Mouse (Mus musculus): ENCODE data around the gene Sec31b.
A peak's percentile ranks its signal among the peaks of the same experiment; 100 is the strongest.

The Sec31b gene

DNA sequence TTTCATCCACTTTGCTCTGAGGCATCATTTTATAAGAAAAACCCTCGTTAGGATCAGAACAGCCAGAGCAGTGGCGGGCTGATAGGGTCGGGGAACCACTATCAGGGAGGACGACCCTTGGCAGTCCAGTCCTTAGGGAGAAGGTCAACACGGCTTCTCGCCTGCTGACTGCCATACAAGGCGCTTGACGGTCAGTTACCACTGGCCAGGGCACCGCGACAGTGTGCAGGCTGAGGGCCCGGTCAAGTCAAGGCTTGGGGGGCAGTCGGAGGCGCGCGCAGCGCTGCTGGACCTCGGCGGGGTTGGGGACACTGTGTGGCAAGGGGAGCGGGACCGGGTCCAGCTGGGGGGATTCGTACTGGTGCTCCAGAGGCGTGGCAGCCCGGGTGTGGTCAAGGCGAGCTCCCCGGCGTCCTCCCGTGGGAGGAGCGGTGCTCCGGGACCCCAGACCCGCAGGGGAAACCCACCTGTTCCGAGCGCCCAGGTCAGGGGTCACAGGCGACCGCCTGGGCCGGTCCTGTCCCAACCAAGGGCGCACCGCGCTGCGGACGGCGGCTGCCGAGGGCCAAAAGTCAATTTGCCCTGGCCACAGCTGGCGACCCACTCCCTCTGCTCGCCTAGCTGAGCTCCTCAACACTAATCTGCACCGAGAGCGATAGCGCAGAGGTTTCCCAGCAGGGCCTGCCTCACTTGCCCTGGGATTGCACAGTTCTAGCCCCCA is at the start of gene Sec31b:
TSS of gene Sec31b (minus strand) at position 544 of the 721 bp plus-strand sequence.
- peak; percentile 33 to 71 for DNase-seq (ENCODE audit: low spot score in 2 of 2)

DNA sequence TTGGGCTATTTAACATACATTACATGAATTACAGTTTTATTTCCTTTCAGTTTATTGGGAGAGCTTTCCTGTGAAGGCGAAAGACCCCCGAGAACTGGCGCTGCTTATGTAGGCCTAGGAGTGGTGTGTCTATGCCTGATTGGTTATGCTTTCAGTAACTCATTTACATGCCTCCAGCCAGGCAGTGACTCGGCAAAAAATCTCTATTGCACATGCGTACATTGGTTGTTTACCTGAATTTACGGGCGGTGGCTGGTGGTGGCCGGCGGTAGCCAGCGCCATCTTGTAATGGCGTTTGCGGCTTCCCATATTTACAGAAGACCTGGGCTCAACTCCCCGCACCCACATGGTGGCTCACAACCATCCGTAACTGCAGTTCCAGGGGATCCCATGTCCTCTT is 48.5 kb upstream of the Sec31b start:
- DNase-seq (ENCODE audit: low spot score in 2 of 2): no peak

DNA sequence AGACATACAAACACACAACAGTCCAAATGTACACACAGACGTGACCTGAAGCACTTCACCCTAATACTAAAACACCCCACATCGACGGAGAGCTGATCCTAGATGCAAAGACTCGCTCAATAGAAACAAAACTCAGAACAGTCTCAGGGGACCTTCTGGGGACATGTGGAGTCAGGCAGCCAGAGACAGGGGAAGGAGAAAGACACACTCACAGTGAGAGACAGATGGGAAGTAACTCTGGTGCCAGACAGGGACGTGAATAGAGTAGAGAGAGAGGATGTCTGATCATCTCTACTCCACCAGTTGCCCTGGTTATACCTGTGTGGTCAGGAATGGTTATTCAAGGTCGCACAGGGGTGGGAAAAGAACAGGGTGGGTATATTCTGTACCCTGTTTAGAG is 46.0 kb upstream of the Sec31b start:
- no peak for DNase-seq (ENCODE audit: low spot score in 2 of 2)

DNA sequence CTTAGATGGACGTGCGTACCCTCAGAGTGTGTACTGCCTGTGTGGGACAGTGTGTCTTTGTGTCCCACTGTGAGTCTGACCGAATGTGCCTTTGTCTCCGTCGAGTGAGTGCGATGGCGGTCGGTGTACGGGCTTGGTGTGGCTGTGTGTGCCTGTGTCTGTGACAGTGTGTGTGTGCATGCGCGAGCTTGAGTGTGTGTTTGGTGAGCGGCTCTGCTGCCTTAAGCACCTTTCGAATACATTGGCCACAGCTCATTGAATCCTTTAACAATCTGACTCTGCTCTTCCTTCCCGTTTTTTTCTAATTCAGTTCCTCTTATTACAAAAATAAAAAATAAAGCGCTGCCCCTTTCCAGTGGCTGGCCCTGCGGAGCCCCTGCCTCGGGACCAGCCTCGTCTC is 45.3 kb upstream of the Sec31b start:
- DNase-seq (ENCODE audit: low spot score in 2 of 2): no peak

DNA sequence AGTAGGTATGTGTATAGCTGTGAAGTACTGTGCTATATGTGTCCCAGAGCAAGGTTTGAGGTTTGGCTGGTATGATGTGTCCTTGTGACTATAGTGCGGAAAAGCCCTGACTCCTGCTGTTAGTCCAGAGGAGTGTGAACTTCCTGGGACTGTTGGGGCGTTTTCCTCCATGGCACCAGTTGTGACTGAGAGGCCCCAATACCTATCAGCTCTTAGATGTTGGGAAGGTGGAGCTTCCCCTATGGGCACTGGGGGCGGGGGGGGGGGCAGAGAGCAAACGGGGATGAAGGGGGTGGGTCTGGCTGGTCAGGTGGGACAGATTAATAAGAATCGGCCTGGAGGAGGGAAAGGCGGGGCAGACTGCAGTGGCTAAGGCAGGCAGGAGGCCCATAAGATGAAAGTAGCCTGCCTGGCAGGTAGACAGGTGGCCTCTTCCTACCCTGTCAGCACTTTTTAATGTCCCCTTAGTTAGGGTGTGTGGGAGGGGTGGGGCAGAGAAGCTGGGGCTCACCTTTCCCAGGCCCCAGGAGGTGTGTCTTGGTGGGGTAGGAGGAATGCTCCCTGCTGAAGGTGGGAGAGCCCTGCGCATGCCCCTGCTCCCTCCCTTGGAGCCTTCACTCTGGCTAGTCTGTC is 44.0 kb upstream of the Sec31b start:
- DNase-seq (ENCODE audit: low spot score in 2 of 2): no peak

DNA sequence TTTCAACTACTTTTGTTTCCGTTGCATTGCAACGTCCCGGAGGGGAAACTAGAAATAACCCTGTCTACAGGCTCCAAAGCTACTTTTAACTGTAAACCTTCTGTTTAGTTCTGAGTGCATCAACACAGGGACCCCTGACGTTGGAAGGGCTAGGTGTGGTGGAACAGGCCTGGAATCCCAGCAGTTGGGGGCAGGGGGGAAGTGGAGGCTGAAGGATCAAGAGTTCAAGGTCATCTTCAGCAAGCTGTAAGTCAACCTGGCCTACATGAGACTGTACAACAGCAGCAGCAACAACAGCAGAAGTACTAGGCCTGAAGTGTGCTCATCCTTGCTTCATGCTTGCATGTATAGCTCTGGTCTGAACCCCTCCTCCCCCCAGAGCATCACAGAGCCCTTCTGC is 42.4 kb upstream of the Sec31b start:
- DNase-seq (ENCODE audit: low spot score in 2 of 2): no peak

DNA sequence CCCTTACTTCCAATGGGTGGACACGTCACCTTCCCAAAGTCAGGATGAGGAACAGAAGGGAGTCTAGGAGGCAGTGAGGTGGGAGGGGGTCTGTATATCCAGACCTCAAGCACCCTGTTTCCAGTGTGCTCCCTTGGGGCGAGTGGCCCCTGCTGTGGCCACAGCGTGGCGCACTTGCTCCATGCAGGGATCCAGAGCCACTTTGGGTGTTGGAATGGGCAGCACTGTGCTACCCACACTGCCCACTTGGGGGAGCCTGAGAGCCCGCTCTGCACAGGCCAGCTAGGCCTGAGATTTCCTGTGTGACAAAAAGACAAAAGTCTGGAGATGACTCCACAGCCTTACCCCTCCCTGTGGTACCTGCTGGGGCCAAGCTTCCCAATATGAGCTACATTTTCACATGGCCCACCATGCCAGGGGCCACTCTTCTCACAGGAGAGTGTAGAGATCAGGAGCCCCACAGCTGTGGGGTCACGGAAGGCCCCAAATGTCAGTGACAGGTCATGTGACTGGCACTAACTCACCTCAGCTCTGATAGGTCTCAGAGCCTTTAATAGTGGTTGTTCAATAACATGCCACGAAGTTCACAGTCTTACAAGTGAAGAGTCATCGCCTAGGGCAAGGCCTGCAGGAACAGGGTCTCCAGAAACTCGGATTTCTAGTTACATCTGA is 37.1 kb upstream of the Sec31b start:
- DNase-seq (ENCODE audit: low spot score in 2 of 2): peak; percentile 86 to 96

DNA sequence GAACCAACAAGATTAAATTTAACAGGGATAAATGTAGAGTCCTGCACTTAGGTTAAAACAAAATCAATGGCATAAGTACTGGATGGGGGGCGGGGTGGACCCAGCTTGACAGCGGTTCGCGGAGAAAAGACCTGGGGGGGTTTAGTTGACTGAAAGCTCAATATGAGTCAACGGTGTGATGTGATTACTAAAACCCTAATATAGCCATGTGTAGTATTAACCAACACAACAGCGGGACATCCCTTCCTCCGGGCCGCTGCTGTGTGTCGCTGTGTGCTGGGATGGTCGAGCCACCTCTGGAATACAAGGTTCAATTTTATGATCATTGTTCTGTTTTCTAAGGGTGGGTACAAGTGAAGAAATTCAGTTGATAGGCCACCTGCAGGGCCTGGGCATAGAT is 36.4 kb upstream of the Sec31b start:
- no peak for DNase-seq (ENCODE audit: low spot score in 2 of 2)

DNA sequence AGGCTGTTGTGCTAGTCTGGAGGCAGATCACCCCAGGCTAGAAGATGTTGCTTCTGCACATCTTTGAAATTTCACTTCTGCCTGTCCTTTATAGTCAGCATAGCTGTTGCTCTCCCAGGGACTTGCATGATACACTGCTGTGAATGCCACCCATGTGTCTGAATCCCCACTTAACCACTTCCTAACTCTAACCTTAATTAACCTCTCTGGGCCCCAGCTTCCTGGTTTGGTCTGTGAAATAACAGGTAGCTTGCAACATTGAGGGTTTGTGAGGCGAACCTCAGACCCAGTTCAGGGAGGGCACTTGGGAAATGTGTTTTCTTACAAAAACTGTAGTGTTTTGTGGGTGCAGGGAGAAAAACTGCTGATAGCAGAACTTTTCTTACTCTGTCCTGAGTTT is 32.4 kb upstream of the Sec31b start:
- no peak for DNase-seq (ENCODE audit: low spot score in 2 of 2)

DNA sequence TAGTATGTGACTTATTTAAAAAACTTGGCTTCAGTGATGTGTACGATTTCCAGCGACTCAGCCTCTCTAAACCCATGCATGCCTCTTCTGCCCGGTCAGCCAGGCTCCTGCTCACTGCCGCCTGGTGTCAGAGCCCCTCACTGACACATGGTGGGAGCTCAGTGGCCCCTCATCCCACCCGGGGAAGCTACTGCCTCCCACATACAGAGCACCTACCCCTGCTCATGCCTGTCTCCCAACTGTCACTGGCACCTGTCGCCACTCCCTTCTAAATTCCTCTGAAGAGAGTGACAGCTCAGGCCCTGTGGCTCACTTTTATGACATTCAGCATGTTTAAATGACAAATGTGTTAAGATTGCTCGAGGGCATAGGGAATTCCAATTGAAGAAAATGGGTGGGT is 30.6 kb upstream of the Sec31b start:
- DNase-seq (ENCODE audit: low spot score in 2 of 2): no peak

DNA sequence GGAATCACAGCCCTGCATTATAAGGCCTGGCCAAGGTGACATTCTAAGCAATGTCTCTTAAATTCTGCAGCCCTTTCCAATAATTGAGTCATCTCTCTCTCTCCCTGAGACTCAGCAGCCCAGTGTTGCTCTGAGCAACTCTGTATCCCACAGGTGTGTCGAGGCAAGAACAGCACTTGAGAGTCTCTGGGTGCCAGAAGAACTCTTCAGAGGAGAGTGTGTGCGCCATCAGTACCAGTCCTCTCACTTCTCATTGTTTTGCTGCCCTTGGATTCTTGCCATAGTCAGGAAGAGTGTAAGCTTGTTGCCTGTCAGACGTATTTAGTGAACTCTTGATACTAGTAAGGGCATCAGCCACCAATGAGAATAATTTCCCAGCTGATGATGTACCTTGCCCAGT is 22.1 kb upstream of the Sec31b start:
- no peak for DNase-seq (ENCODE audit: low spot score in 2 of 2)

DNA sequence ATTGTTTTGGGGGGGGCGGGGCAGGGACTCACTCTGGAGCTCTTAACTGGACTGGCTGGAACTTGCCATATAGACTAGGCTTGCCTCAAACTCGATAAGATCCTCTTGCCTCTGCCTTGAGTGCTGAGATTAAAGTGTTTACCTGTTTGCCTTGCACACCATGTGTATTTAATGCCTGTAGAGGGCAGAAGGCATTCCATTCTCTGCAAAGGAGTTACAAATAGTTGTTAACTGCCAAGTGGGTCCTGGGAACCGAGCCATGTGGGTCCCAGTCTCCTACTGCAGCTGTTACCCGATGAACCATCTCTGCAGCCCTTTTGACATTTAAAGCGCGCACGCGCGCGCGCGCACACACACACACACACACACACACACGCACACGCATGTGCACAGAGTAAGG is 18.3 kb upstream of the Sec31b start:
- DNase-seq (ENCODE audit: low spot score in 2 of 2): no peak

DNA sequence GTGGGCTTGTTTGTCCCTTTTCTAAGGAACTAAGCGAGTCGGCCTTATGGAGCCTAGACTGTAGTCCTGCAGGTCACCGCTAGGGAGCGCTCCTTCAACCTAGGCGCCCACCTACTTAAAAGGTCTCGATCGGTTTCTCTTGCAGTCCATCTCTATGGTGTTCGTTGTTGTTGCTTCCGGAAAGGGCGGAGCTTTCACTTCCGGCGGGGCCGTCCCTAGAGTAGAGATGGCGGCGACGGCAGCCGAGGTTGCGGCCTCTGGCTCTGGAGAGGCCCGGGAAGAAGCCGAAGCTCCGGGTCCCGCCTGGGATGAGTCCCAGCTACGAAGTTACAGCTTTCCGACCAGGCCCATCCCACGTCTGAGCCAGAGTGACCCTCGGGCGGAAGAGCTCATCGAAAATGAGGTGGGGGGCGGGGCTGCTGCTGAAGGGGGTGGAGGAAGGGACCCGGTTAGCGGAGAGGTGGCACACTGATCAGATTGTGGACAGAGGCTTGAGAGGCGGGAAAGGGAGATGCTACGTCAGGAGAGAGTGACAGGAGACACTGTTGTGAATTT is 17.1 kb upstream of the Sec31b start, which contains the start of gene Hif1an:
TSS of gene Hif1an (plus strand) at position 199 of the 555 bp plus-strand sequence.
- peak; percentile 94 to 98 for DNase-seq (ENCODE audit: low spot score in 2 of 2)

DNA sequence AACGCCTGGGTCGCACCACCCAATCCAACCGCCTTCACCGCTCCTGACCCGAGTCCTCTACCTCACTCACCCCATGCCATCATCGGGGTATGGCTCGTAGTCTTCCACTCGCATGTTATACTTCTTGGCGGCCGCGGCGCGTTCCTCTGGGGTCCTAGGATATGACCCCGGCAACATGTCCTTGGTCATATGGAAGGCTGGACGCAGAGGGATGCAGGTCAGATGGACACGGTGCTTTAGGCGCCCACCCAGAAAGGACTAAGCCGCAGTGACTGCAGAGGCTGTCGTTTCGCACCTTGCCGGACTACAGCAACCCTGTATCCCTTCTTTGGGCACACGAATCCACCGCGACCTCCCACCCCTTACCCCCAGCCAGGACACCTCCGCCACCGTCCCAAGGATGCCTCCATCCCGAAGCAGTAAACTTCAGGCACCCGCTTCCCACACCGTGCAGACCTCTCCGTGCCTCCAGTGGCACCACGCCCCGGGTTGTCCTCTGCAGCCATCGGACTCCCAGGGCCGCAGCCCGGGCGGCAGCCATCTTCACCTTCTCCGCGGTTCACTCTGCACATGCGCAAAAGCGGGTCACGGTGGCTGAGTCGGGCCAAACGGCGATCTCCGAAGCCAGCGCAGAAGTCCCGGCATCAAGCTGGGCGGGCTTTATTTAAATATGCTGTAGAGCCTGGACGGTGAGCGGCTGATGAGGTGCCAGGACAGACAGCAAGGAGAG is 9.4 kb upstream of the Sec31b start, which contains the start of gene Ndufb8:
TSS of gene Ndufb8 (minus strand) at position 580 of the 730 bp plus-strand sequence.
- peak; percentile 95 to 99 for DNase-seq (ENCODE audit: low spot score in 2 of 2)

DNA sequence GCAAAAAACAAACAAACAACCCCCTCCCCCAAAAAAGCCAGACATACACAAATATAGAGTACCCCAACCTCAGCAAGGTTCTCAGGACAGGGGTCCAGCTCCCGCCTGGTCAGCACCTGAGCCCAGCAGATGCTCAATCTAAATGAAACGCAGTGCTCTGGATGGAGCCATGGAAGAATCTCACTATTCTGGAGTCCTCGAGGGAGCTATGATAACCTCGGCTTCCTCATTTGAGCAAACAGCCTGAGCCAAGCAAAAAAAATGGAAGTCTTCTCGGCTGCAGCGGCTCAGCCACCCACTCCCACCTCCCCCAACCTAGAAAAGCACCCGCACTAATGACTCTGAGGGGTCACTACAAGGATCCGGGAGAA is 8.8 kb upstream of the Sec31b start:
- DNase-seq (ENCODE audit: low spot score in 2 of 2): no peak

DNA sequence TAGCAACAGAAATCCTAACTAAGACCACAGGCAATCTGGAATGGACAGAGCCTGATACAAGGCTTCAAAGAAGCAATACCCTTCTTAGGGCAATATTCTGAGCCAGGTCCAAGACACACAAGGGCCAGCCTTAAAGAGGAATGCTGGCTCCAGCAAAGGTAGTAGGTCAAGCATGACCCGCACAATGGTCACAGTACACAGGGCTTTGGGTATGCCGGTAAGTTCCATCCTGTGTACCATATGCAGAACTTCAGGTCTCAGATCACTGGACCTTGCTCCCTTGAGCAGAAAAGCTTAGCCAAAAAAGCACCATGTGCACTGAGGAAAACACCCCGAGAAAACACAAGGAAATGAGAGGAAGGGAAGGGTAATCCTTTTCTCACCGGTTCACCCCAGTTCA is 7.6 kb upstream of the Sec31b start:
- DNase-seq (ENCODE audit: low spot score in 2 of 2): no peak

DNA sequence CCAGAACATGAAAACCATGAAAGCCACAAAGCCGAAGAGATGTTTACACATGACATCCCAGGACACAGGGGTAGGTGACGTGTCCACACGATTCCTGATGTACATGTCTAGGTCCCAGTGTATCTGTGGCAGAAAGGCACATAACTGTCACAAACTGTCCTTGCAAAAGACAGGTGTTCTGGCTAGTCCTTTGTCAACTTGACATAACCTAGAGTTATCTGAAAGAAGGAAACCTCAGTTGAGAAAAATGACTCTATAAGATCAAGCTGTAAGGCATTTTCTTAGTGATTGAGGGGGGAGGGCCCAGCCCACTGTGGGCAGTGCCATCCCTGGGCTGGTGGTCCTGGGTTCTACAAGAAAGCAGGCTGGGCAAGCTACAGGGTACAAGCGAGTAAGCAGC is 7.1 kb upstream of the Sec31b start, which contains the start of gene Gm20538:
TSS of gene Gm20538 (minus strand) at position 101 of the 400 bp plus-strand sequence.
- DNase-seq (ENCODE audit: low spot score in 2 of 2): no peak

DNA sequence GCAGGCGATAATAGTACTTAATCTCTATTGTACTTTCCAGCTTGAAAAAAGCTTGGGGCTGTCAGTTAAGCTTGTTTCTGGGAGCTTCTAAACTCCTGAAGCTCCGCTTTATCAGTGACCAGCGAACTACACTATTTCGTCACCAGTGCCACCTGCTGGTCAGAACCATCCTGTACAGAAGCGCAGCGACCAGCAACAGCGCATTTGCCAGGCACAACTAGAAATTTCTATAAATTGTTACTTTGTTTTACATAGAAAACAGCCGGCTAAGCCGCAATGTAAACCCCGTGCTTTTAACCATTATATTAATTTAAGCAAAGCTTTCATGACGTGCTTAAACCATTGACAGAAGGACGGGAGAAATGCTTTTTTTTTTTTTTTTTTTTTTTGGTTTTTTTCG is 889 bp downstream of the Sec31b start:
- peak; percentile 75 to 87 for DNase-seq (ENCODE audit: low spot score in 2 of 2)

DNA sequence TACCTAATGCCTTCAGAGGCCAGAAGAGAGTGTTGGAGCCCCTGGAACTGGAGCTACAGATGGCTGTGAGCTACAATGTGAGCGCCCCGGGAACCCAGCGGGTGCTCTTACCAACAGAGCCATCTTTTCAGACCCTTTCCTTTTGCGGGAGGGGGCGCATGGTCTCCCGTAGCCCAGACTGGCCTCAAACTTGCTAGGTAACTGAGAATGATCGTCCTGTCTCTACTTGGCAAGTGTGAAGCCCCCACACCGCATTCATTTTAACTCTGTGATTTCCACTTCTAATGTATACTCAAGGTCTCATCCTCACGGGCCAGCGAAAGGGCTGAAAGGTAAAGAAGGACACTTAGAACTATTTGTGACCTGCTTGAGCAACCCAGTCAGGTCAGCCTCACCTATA is 1.3 kb downstream of the Sec31b start:
- DNase-seq (ENCODE audit: low spot score in 2 of 2): no peak

DNA sequence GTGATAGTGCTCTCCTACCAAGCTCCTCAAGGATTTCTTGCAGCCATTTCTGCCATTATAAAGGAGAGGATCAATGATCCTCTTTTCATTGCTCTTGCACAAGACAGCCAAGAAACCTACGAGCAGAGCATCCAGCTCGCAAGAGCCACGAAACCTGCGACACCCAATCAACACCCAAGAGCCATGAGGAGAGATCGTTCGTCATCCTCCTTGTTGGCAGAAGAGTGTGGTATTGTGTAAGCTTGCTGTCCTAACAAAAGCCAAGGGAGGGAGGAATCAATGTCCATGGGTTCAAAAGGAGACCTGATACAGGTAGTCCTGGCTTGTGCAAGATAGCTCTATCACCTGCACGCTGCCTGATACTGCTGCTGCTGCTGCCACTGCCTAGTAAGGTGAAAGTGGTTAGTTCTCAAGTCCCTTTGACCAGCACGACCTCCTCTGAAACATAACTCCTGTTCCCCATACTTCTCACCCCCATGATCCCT is 2.9 kb downstream of the Sec31b start:
- no peak for DNase-seq (ENCODE audit: low spot score in 2 of 2)

DNA sequence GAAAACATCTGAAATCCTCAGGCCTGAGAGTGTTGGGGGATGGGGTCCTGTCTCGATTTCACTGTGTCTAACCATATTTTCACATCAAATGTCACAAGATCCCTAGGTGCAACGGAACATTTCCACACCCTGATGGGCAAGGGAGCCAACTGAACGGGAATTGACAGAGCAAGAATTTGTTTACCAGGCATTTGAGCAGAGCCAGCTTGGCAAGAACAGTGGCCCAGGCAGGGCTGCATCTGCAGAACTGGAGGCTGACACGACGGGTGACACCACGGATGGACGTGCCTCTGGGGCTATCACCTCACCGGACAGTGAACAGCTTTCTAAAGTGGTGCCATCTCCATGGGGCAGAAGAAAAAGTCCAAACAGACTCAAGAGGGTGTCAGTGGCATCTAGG is 8.2 kb downstream of the Sec31b start:
- DNase-seq (ENCODE audit: low spot score in 2 of 2): no peak

DNA sequence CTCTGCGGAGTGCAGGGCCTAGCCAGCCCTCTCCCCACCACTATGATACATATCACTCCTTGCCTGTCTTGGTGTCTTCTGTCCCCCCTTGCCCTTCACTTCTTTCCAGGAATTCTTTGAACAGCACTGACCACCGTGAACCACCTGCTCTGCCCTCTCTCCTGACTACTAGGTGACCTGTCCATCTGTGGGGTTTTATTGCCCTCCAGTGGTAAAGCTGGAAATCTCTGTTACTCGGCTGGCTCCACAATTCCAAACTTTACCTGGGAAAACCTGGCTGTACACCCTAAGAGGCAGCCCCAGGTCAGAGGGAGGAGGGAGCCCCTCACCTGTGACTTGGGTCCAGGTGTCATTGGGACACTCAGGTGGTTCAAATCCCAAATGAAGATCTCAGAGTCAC is 10.3 kb downstream of the Sec31b start:
- DNase-seq (ENCODE audit: low spot score in 2 of 2): no peak

All from spleen, postnatal 4 days (tissue).